Mouse (Mus musculus) CH12.LX (cell line): ENCODE data around the gene Bola3. TPM values are rescaled to one million over a fixed set of nuclear protein-coding genes. Genes with fewer than 3 reads are reported as not detected.

ENCODE experiments used
- DNase-seq: peaks from one replicate; pipeline ENCODE4 v3.0.0-alpha.2; 2013; ENCODE audit errors: extremely low read depth
- H3K27ac ChIP-seq: 2 replicates; pipeline ENCODE4 v1.5.1; 2012; ENCODE audit warnings: low read depth, mild to moderate bottlenecking, control low read depth, moderate library complexity; ENCODE audit not compliant: insufficient read depth
- H3K27me3 ChIP-seq: replicated peaks from 2 replicates; pipeline ENCODE3; 2012; ENCODE audit warnings: inconsistent platforms
- H3K36me3 ChIP-seq, 2 experiments: replicated peaks in 1 of 2; 2 replicates each; pipeline versions ENCODE3 to v1.6.1; 2012; ENCODE audit warnings: inconsistent platforms in 1 of 2, low read length in 1 of 2, mild to moderate bottlenecking in 1 of 2, mixed read lengths in 1 of 2, moderate library complexity in 1 of 2; ENCODE audit not compliant: control insufficient read depth in 1 of 2, insufficient read depth in 1 of 2
- H3K4me1 ChIP-seq, 2 experiments: 2 replicates each; pipeline ENCODE4 v1.6.1; 2012; ENCODE audit warnings: inconsistent platforms in 1 of 2, moderate library complexity in 1 of 2; ENCODE audit not compliant: insufficient read depth in 2 of 2, control insufficient read depth in 1 of 2
- H3K4me2 ChIP-seq: 2 replicates; pipeline ENCODE4 v1.6.1; 2012; ENCODE audit warnings: low read depth, mild to moderate bottlenecking, control low read depth; ENCODE audit not compliant: poor library complexity, insufficient read depth, severe bottlenecking
- H3K4me3 ChIP-seq, 3 experiments: fragments of 150-350 bp in 1 of 3; sonication (generic) in 1 of 3; replicated peaks in 1 of 3; 2 replicates each; pipeline versions ENCODE3 to v1.5.1; 2011 to 2012; ENCODE audit warnings: low read depth in 2 of 3, low read length in 2 of 3, mild to moderate bottlenecking in 2 of 3, moderate library complexity in 2 of 3, control low read depth in 1 of 3, improper control_type of control experiment in 1 of 3, inconsistent platforms in 1 of 3, mixed read lengths in 1 of 3; ENCODE audit not compliant: poor library complexity in 1 of 3
- H3K79me2 ChIP-seq: replicated peaks from 2 replicates; pipeline ENCODE4 v1.6.1; 2012; ENCODE audit warnings: mild to moderate bottlenecking, moderate library complexity; ENCODE audit not compliant: control insufficient read depth, poor library complexity, insufficient read depth, severe bottlenecking; ENCODE audit errors: extremely low read depth
- H3K9ac ChIP-seq: 2 replicates; pipeline ENCODE4 v1.6.1; 2012; ENCODE audit warnings: low read depth, mild to moderate bottlenecking, control low read depth, moderate library complexity; ENCODE audit not compliant: insufficient read depth
- H3K9me3 ChIP-seq: replicated peaks from 2 replicates; pipeline ENCODE3; 2012; ENCODE audit warnings: low read length, inconsistent platforms, mixed read lengths
- CHD1 ChIP-seq: IDR thresholded peaks from 2 replicates; pipeline ENCODE4 v1.6.1; 2012; ENCODE audit warnings: low read depth, low read length, improper control_type of control experiment, inconsistent platforms
- CTCF ChIP-seq, 2 experiments: IDR thresholded peaks in 1 of 2; conservative IDR thresholded peaks in 1 of 2; 2 replicates each; pipeline ENCODE4 v1.5.1; 2011 to 2012; ENCODE audit warnings: low read depth in 2 of 2, low read length in 2 of 2, improper control_type of control experiment in 1 of 2, inconsistent platforms in 1 of 2, mild to moderate bottlenecking in 1 of 2, moderate library complexity in 1 of 2
- E2F4 ChIP-seq: IDR thresholded peaks from 2 replicates; pipeline ENCODE4 v1.6.1; 2011; ENCODE audit warnings: low read depth, low read length, improper control_type of control experiment; ENCODE audit not compliant: insufficient replicate concordance
- ETS1 ChIP-seq: conservative IDR thresholded peaks from 2 replicates; pipeline ENCODE4 v1.6.1; 2012; ENCODE audit warnings: low read depth, mild to moderate bottlenecking, inconsistent platforms, low read length, improper control_type of control experiment, moderate library complexity
- IRF4 ChIP-seq: IDR thresholded peaks from 2 replicates; pipeline ENCODE4 v1.6.1; 2014; ENCODE audit warnings: low read depth, mild to moderate bottlenecking, inconsistent platforms, low read length, improper control_type of control experiment
- JUND ChIP-seq: conservative IDR thresholded peaks from 2 replicates; pipeline ENCODE4 v1.6.1; 2011; ENCODE audit warnings: low read depth, low read length, improper control_type of control experiment
- KAT2A ChIP-seq: IDR thresholded peaks from 2 replicates; pipeline ENCODE4 v1.6.1; 2012; ENCODE audit warnings: low read length, improper control_type of control experiment, inconsistent platforms; ENCODE audit not compliant: insufficient replicate concordance
- MAFK ChIP-seq: IDR thresholded peaks from 2 replicates; pipeline ENCODE4 v1.6.1; 2011; ENCODE audit warnings: low read length, improper control_type of control experiment; ENCODE audit not compliant: insufficient replicate concordance
- MXI1 ChIP-seq: IDR thresholded peaks from 2 replicates; pipeline ENCODE4 v1.6.1; 2011; ENCODE audit warnings: mild to moderate bottlenecking, low read depth, low read length, improper control_type of control experiment
- NELFE ChIP-seq: IDR thresholded peaks from 2 replicates; pipeline ENCODE4 v1.6.1; 2011; ENCODE audit warnings: low read depth, low read length, improper control_type of control experiment
- POLR2A ChIP-seq: IDR thresholded peaks from 2 replicates; pipeline ENCODE4 v1.6.1; 2011; ENCODE audit warnings: low read depth, mild to moderate bottlenecking, improper control_type of control experiment, low read length
- POLR2AphosphoS2 ChIP-seq: IDR thresholded peaks from 2 replicates; pipeline ENCODE4 v1.6.1; 2011; ENCODE audit warnings: low read depth, low read length, improper control_type of control experiment
- RAD21 ChIP-seq: IDR thresholded peaks from 2 replicates; pipeline ENCODE4 v1.6.1; 2011; ENCODE audit warnings: low read depth, mild to moderate bottlenecking, low read length, improper control_type of control experiment, moderate library complexity
- RCOR1 ChIP-seq: conservative IDR thresholded peaks from 2 replicates; pipeline ENCODE4 v1.6.1; 2012; ENCODE audit warnings: low read depth, mild to moderate bottlenecking, inconsistent platforms, low read length, improper control_type of control experiment
- SMC3 ChIP-seq: IDR thresholded peaks from 2 replicates; pipeline ENCODE4 v1.6.1; 2011; ENCODE audit warnings: low read depth, low read length, improper control_type of control experiment
- TBP ChIP-seq: conservative IDR thresholded peaks from 2 replicates; pipeline ENCODE4 v1.6.1; 2011; ENCODE audit warnings: low read depth, low read length, improper control_type of control experiment
- UBTF ChIP-seq: IDR thresholded peaks from 2 replicates; pipeline ENCODE4 v1.6.1; 2012; ENCODE audit warnings: low read depth, mild to moderate bottlenecking, inconsistent platforms, low read length, improper control_type of control experiment, moderate library complexity
- USF1 ChIP-seq: IDR thresholded peaks from 2 replicates; pipeline ENCODE4 v1.6.1; 2014; ENCODE audit warnings: low read depth, mild to moderate bottlenecking, inconsistent platforms, low read length, improper control_type of control experiment
- USF2 ChIP-seq: conservative IDR thresholded peaks from 2 replicates; pipeline ENCODE4 v1.6.1; 2011; ENCODE audit warnings: low read depth, low read length, improper control_type of control experiment
- ZC3H11A ChIP-seq: IDR thresholded peaks from 2 replicates; pipeline ENCODE4 v1.6.1; 2012; ENCODE audit warnings: low read depth, mild to moderate bottlenecking, inconsistent platforms, low read length, improper control_type of control experiment
- ZMIZ1 ChIP-seq: IDR thresholded peaks from 2 replicates; pipeline ENCODE4 v1.6.1; 2012; ENCODE audit warnings: low read depth, mild to moderate bottlenecking, inconsistent platforms, low read length, improper control_type of control experiment
- dilution Hi-C: fragments of 300-500 bp; cut with MboI; formaldehyde crosslinking; loops from 2 replicates; pipeline ENCODE4 v1.14.3; 2020; ENCODE audit warnings: low sequenced_read_pairs; ENCODE audit not compliant: extremely low pct_unique_long_range_greater_than_20kb, extremely low pct_ligation_motif_present
- in situ Hi-C: fragments of 300-500 bp; cut with MboI; formaldehyde crosslinking; loops from 3 replicates; pipeline ENCODE4 v1.14.3; 2019; ENCODE audit warnings: low sequenced_read_pairs, low pct_ligation_motif_present, low pct_unique_long_range_greater_than_20kb, mixed read lengths
- polyA plus RNA-seq: library from polyadenylated mRNA; unstranded; fragments of >175 nt; gene quantifications from 2 replicates; pipeline ENCODE4 v1.2.1, GENCODE M21; 2012; ENCODE audit warnings: low read depth; ENCODE audit not compliant: insufficient read length
- total RNA-seq, 2 experiments: library from RNA; depleted of rRNA; stranded (reverse); fragments of 300-350 nt in 1 of 2; fragments of >200 nt in 1 of 2; gene quantifications; 2 replicates each; pipeline ENCODE4 v1.2.3; 2012 to 2014

Bola3 gene
- total and polyA plus RNA-seq, 3 experiments: 35.3 to 223 (median 60.5) TPM

DNA sequence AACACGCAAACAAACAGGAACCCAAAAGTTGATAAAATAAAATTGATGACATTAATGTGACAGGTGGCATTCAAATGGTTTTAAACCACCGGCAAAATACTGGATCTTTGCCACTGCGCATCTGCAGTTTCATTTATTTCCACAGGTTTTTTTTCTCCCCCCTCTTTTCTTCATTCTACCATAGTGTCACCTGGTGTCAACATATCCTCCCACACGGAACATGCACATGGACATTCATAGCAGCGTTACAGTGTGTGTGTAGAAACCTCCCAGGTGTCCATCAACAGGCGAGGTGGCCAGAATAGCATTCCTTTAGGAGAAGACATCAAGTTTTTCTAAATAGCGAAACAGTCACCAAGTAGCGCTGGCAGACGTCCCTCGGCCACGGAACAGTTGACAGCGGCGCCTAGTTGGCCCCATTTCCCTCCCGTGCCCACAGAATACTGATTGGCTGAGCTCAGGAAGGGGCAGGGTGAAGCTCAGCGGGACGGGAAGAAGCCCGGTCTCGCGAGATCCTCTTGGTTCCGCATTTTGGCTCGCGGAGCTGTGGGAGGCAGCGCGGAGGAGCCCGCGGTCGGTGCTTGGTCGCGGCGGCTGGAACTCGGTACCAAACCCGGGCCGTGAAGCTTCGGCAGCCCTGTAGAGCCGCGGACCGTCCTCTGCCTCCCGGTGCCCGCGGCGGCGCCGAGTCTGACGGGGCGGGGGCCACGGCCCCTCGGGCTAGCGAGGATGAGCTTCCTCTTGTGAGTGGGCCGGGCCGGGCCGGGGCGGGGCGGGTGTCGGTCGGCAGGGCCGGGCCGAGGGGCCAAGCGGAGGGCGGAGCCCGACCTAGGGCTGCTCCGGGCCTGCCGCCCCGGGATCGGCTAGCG is 23.2 kb upstream of the Bola3 start, which contains the start of the genes Mthfd2 and Mob1a (continued):
- TF ChIP-seq NELFE (peak; percentile 98), E2F4 (no peak), POLR2AphosphoS2 (peak; percentile 89), TBP (peak; percentile 72; the same call in 1 of the 2 replicates), USF1 (no peak), RAD21 (no peak), CHD1 (no peak), CTCF (conservative IDR thresholded peaks at IDR 0.05 in 1 of 2, IDR thresholded peaks at IDR 0.05 in 1 of 2; ENCODE audit: low read depth in 2 of 2, low read length in 2 of 2) (no peak), IRF4 (peak; percentile 57), JUND (no peak), RCOR1 (no peak)

DNA sequence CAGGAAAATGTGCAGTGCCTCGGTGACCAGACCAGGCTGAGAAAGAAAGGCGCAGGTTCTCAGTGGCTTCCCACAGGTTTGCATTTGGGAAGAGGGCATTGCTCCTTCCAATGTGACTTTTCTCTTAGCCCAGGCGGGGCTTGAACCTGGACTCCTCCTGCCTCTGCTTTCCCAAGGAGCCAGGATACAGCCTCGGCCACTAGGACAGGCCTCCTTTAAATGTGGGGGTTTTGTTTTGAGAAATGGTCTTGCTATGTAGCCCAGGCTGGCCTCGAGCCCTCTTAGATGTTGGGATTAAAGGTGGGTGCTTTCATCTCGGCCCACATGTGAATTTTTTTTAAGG is 22.6 kb upstream of the Bola3 start:
- Histone ChIP-seq H3K27me3 (no peaks in the 10 kb centered on the region), H3K4me3 (peak overlapping the region; percentile 85 to 94 (median 93)), H3K4me2 (peak overlapping the region; percentile 43; the same call in 1 of the 2 replicates), H3K4me1 (peaks cover 13 to 42% of the 10 kb centered on the region in 2 experiments), H3K79me2 (peaks cover 64% of the 10 kb centered on the region), H3K36me3 (peaks cover 26 to 35% of the 10 kb centered on the region in 2 experiments), H3K9me3 (no peaks in the 10 kb centered on the region), H3K27ac (no peak overlapping the region), H3K9ac (peak overlapping the region; percentile 96)
- DNase-seq: no peak
- dilution Hi-C loops (no loop called here), in situ Hi-C loops (no loop called here)
- TF ChIP-seq ZC3H11A: no peak
- no peak for TF ChIP-seq CHD1
- no peak for TF ChIP-seq SMC3
- no peak for TF ChIP-seq POLR2A
- no peak for TF ChIP-seq KAT2A
- no peak; the same call in 1 of the 2 replicates for TF ChIP-seq POLR2AphosphoS2
- no peak for TF ChIP-seq MAFK
- no peak for TF ChIP-seq JUND

DNA sequence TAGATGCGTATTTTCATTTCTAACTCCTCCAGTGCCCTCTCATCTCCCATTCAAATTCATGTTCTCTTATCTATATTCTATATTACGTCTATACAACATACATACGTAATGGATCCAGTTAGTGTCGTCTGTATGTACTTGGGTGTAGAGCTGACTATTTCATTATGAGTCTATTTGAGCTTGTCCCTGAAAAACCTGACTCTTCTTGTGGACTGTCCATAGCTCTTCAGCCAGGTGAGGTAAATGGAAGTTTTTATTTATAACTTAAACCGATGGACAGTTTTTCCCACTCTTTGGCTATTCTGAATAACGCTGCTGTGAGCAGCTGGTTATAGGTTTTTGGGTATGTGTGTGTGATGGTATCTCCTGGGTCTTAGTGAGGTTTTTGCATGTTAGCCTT is 22.2 kb upstream of the Bola3 start:
- H3K79me2 ChIP-seq: peaks cover 64% of the 10 kb centered on the region
- H3K4me1 ChIP-seq: peaks cover 13 to 38% of the 10 kb centered on the region in 2 experiments
- H3K27ac ChIP-seq: no peak overlapping the region
- in situ Hi-C loops: no loop called here
- peak overlapping the region; percentile 85 to 94 (median 93) for H3K4me3 ChIP-seq
- H3K36me3 ChIP-seq: peaks cover 28 to 38% of the 10 kb centered on the region in 2 experiments
- dilution Hi-C loops: no loop called here
- TF ChIP-seq UBTF (no peak), TBP (no peak), USF2 (no peak), ZMIZ1 (no peak), MXI1 (no peak), ETS1 (no peak)
- H3K9me3 ChIP-seq: no peaks in the 10 kb centered on the region
- DNase-seq: no peak
- peak overlapping the region; percentile 96; the same call in 1 of the 2 replicates for H3K9ac ChIP-seq
- H3K4me2 ChIP-seq: peak overlapping the region; percentile 99
- H3K27me3 ChIP-seq: no peaks in the 10 kb centered on the region
